ENCODE assay signal across 11 mouse cellular contexts in genomic region chr6:119709552-119709951, GRCm38 (mm10).
DNase-seq lines count a peak whose midpoint lies in the region; ATAC-seq and TF ChIP-seq lines count a peak whose summit lies in the region.
"Had no signal": no experiment of that assay in that cellular context is flagged by ENCODE, and none has a peak within 500 bp of the region (broad histone marks: within the 10 kb centered on the region; RNA-seq: fewer than 3 reads in every experiment).

No protein-coding gene starts in this region.

- no peaks in the 10 kb centered on the region for H3K9me3 ChIP-seq in lung, embryonic 14.5 days (ENCODE audit: low read depth, low read length)
- H3K9me3 ChIP-seq: G1E; midbrain, embryonic 10.5 days had no signal

- no peak overlapping the region for H3K4me3 ChIP-seq in heart, adult 2 months
- H3K4me3 ChIP-seq in lung, embryonic 14.5 days (ENCODE audit: low read depth, low read length) = no peak overlapping the region
- H3K4me3 ChIP-seq: midbrain, embryonic 10.5 days had no signal

- no peak overlapping the region for H3K27ac ChIP-seq in heart, adult 2 months
- H3K27ac ChIP-seq in lung, embryonic 14.5 days (ENCODE audit: low read depth) = no peak overlapping the region
- H3K27ac ChIP-seq: midbrain, embryonic 10.5 days had no signal

- no peaks in the 10 kb centered on the region for H3K79me2 ChIP-seq in heart, adult 2 months (replicated peaks; ENCODE audit: control insufficient read depth, insufficient read depth, low read length)

- TF ChIP-seq EP300 in heart, adult 2 months (IDR thresholded peaks at IDR 0.05; ENCODE audit: insufficient read depth, low read depth, low read length) = no peak

- H3K27me3 ChIP-seq in heart, adult 2 months (ENCODE audit: control insufficient read depth, insufficient read depth, low read length) = no peaks in the 10 kb centered on the region
- H3K27me3 ChIP-seq in lung, embryonic 14.5 days (ENCODE audit: insufficient read depth, low read length) = no peaks in the 10 kb centered on the region

- ATAC-seq in lung, embryonic 14.5 days (ENCODE audit: insufficient read depth) = no peak
- ATAC-seq in activated CD4-positive, CD25-positive, alpha-beta regulatory T cell, adult 4 months = no peak

- intact Hi-C loops in heart, adult 2 months (cut with DNase I) = loop anchor here (2.0 kb wide), 1 partner anchor 219 kb away; no protein-coding TSS in a partner anchor
- intact Hi-C loops in heart, postnatal 25 days (cut with DNase I) = loop anchor here (2.0 kb wide), 1 partner anchor 219 kb away; no protein-coding TSS in a partner anchor
- intact Hi-C loops in left cerebral cortex, postnatal 36 days (cut with DNase I) = no loop called here

- no peaks in the 10 kb centered on the region; the same call in 1 of the 2 replicates for H3K4me1 ChIP-seq in heart, adult 2 months (ENCODE audit: control insufficient read depth, insufficient read depth, low read length)
- H3K4me1 ChIP-seq in lung, embryonic 14.5 days (ENCODE audit: insufficient read depth) = 0 out of 2 replicates have a peak, but pooled peaks cover 5% of the 10 kb centered on the region
- H3K4me1 ChIP-seq: midbrain, embryonic 10.5 days had no signal

- no peak overlapping the region for H3K4me2 ChIP-seq in lung, embryonic 14.5 days

- H3K36me3 ChIP-seq in heart, adult 2 months (ENCODE audit: control insufficient read depth, insufficient read depth, low read length) = peaks cover 11% of the 10 kb centered on the region
- H3K36me3 ChIP-seq in lung, embryonic 14.5 days (ENCODE audit: insufficient read depth) = peaks cover 9% of the 10 kb centered on the region; the same call in 1 of the 2 replicates

- TF ChIP-seq POLR2A in heart, adult 2 months (IDR thresholded peaks at IDR 0.05; ENCODE audit: insufficient read depth, low read depth, low read length) = no peak

- no peak for DNase-seq in heart, adult 2 months
- DNase-seq in heart, postnatal 25 days (ENCODE audit: low spot score) = no peak
- DNase-seq in lung, embryonic 14.5 days = peak; percentile 61
- no peak for DNase-seq in lung, adult 18-20 months
- DNase-seq in embryo, embryonic 11 days = peak; percentile 34
- DNase-seq in thymus, postnatal 0 days (ENCODE audit: low spot score) = peak; percentile 23
- DNase-seq in left cerebral cortex, postnatal 36 days (ENCODE audit: low spot score in 2 of 2) = no peak
- DNase-seq: cerebellum, postnatal 36 days had no signal

- TF ChIP-seq CTCF in heart, adult 2 months (IDR thresholded peaks at IDR 0.05) = peak; percentile 63
- peak; percentile 58 for TF ChIP-seq CTCF in lung, embryonic 14.5 days (IDR thresholded peaks at IDR 0.05; ENCODE audit: low read depth)

- H3K9ac ChIP-seq in heart, adult 2 months (ENCODE audit: low read depth, low read length) = no peak overlapping the region
- no peak overlapping the region for H3K9ac ChIP-seq in lung, embryonic 14.5 days

Comparison
In these comparisons a context has a peak if more than half of its experiments do, and no peak if none do; other contexts are left out.
1. DNase-seq: peak in lung, embryonic 14.5 days (single experiment), embryo, embryonic 11 days (single experiment) and thymus, postnatal 0 days (single experiment); none in heart, adult 2 months (0 of 2), heart, postnatal 25 days (single experiment), lung, adult 18-20 months (0 of 2) and left cerebral cortex, postnatal 36 days (0 of 2).